Mouse (Mus musculus) frontal cortex, postnatal 25 days (tissue): ENCODE data around the gene Nrxn2.

Experiments used
- DNase-seq, 2 experiments: peaks; one replicate each; pipeline ENCODE4 v3.0.0; 2022; ENCODE audit warnings: low spot score in 2 of 2

Gene Nrxn2

DNA sequence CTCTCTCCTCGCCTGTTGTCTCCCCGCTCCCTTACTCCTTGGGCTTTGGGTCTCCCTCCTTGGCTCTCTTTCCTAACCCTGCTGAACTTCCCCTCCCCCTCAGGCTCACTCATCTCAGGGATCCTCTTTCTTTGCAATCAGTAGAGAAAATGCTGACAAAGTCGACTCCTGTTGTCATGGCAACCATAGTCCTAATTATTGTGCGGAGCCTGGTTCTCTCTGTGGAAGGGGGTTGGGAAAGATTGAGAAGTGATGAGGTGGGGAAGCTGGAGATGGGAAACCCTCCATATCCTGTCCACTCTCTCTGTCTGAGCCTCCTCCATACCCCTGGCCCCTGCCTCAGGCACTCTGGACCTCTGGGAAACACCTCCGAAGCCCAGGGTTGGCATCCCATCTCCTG, 100.1 kb downstream of the Nrxn2 start:
- DNase-seq, result no peak

DNA sequence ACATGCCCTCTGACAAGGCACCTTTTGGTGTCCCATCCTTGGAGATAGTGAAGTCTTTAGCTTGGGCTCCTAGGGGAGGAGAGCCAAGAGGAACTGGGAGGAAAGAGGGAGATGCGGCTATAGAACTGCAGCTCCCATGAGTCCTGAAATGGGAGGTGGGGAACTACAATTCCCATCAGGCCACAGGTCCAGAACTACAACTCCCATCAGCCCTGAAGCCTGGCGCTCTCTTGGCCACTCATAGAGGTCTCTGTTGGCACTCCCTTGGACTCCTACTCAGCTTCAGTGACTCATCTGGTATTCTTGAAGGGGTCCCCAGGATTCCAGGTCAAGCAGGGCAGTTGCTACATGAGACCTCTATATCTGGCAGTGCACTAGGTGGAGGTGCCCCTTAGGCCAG, 101.0 kb downstream of the Nrxn2 start:
- DNase-seq, result no peak

DNA sequence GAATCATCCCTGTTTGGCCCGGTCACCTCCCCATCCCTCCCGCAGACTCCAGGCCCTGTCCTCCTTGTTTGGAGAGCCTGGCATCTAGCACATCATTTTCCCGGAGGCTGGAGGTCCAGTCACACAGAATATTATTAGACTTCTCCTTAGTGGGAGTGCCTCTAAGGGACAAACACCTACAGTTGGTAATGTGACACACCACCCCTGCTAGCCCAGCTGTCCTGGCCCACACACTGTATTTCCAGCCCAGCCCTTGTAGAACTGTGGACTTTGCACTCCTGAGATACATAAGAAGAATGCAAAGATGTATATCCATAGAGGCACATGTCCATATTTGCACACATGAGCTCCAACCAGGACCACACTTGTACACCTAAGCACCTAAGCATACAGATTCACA, 103.1 kb downstream of the Nrxn2 start:
- no peak for DNase-seq

- DNase-seq, result no peak
Observed at GRCm38 (mm10) chr19:6522289-6522688, 103.8 kb downstream of the Nrxn2 start.

DNA sequence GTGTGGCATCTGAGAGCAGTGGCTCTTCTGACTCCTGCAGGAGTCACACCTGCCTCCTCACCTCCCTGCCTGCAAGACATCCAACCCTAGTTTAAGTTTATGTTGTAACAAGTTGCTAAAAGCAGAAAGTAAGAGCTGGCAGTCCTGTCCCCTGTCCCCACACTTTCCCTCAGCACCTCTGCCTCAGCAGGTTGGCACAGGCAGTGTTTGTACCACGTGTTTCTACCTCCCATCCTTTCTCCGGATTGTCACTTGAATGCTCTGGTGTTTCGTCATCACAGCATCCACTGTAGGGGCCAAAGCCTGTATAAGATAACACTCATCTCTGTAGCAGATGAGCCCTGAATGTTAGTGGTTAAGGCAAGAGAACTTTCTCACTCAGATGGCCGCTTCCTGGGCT, 106.5 kb downstream of the Nrxn2 start:
- no peak for DNase-seq

GRCm38 (mm10) chr19:6526010-6526409, 107.5 kb downstream of the Nrxn2 start:
- no peak for DNase-seq

DNA sequence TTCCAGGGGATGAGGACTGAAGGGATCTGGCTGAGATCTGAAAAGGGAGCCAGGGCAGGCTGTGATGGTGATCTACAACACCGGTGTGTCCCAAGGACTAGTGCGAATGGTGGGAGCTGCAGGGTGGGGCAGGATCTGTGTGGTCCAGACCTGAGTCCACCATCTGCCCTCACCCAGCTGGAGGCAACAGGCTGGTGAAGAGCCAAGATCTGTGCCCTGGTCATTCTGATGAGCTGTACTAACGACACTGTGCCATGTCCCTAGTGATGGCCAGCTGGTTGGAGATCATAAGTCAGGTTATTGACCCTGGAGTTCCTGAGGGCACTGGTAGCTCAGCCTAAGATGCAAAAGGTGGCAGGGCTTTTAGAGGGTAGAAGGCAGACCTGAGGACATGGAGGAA, 108.9 kb downstream of the Nrxn2 start:
- DNase-seq, result no peak

DNA sequence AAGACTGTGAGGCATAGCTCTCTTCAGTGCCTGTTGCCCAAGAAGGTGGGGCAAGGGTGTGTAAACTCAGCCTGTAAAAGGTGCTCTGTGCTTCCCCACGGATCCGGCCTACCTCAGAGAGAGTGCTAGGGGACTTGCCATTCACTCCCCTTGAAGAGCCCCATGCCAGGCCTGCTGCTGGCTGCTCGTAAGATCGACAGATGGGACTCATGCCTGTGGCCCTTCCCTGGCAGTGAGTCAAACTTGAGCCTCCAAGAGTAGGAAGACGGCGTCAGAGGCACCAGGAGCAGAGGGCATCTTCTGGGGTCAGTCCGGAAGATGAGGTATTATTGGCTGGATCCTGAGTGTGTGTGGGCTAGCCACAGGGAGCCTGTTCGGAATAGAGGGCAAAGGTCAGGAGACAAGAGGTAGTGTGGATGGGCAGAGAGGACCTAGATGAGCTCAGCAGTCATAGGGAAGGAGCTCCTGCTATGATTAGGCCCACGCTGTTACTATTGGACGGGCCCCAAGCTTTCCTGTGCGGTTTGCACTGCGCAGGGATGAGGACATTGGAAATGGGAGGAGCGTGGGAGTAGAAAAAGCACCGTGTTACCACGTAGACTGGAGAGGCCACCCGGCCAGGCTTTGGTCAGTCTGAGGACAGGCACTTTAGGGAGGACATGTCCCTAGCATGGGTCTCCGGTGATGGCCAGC, 109.5 kb downstream of the Nrxn2 start:
- DNase-seq, result no peak

DNA sequence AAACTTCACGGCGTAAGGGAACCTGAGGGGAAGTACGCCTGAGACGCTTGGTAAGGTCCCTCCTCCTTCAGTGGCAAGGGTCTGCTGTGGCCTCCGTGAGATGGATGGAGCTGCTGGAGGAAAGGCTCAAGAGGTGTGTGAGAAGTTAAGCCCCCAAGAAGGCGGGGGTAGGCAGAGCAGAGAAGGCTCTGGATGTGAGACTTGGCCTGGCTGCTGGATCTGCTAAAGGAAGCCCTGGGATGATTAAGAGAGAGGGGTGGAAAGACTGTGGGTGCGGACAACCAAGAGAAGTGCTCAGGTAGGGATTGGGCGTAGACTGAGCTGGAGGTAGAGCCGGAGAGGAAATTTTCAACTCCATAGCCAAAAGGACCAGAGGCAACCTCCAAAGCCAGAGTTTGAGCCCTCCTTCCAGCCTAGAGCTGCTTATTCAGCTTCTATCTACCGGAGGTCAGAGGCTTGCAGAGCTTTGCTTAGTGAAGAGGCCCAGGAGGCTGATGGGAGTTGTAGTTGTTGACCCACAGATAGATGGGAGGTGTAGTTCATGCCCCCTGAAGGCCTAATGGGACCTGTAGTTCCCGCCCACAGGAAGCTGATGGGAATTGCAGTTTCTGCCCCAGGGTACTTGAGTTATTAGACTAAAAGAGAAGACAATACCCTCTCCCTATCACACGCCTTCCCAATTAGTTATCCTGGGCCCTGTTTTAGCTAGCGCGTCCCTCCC, 110.9 kb downstream of the Nrxn2 start:
- DNase-seq, result no peak

GRCm38 (mm10) chr19:6530359-6530758, 111.8 kb downstream of the Nrxn2 start:
- DNase-seq, result no peak

DNA sequence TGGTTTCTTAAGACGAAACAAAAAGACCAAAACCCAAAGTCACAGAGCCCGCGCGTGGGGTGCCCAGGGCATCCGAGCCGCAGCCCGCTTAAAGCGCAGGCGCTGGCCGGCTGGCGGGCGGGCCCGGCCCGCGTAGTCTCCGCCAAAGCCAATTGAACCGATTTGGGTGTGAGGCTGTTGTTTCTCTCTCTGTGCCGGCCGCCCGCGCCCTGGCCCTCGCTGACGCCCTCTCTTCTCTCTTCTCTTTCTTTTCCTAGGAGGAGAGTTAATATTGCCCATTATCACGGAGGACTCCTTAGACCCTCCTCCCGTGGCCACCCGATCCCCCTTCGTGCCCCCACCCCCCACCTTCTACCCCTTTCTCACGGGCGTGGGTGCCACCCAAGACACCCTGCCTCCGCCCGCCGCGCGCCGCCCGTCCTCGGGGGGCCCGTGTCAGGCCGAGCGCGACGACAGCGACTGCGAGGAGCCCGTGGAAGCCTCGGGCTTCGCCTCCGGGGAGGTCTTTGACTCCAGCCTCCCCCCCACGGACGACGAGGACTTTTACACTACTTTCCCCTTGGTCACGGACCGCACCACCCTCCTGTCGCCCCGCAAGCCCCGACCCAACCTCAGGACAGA, 112.6 kb downstream of the Nrxn2 start:
- no peak for DNase-seq

DNA sequence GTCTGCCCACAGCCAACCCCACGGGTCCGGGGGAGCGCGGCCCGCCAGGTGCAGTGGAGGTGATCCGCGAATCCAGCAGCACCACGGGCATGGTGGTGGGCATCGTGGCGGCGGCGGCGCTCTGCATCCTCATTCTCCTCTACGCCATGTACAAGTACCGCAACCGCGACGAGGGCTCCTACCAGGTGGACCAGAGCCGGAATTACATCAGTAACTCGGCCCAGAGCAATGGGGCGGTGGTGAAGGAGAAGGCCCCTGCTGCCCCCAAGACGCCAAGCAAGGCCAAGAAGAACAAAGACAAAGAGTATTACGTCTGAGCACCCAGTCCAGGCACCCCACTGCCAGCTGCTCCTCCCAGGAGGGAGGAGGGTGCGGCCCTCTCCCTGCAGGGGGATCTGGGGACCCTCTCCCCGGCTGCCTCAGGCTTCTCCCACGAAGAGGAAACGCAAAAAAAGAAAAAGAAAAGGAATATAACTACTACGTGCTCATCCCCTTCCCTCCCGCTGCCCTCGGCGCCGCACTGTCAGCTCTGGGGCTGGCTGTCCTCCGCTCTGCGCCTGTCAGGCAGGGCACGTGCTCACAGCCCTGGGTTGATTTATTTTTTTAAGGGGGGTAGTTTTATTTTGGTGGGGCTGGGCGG, 113.4 kb downstream of the Nrxn2 start:
- no peak for DNase-seq

- DNase-seq, result no peak
Observed at GRCm38 (mm10) chr19:6532656-6533055, 114.1 kb downstream of the Nrxn2 start.

- no peak for DNase-seq
Observed at GRCm38 (mm10) chr19:6533290-6534117, 115.0 kb downstream of the Nrxn2 start.

GRCm38 (mm10) chr19:6534118-6534415, 115.5 kb downstream of the Nrxn2 start:
- no peak for DNase-seq

- no peak for DNase-seq
Observed at GRCm38 (mm10) chr19:6536201-6536600, 117.7 kb downstream of the Nrxn2 start.

- DNase-seq, result no peak
Observed at GRCm38 (mm10) chr19:6536696-6537095, 118.2 kb downstream of the Nrxn2 start.

DNA sequence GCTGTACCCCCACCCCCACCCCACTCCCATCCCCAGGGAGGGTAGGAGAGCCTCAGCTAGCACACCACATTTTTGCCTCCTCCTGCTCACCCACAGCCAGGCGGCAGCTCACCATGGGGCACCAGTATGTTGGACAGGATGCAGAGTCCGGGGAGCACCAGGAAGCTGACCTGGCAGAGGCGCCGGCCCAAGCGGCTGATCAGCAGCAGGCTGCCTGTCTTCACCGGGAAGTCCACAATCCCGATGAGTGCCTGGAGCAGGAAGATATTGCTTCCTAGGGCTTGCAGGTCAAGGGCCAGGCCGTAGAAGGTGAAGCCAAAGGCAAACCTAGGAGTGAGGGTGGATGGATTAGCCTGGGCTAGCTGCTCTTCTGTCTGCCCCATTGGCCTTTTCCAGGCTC, 119.0 kb downstream of the Nrxn2 start:
- DNase-seq, result no peak

DNA sequence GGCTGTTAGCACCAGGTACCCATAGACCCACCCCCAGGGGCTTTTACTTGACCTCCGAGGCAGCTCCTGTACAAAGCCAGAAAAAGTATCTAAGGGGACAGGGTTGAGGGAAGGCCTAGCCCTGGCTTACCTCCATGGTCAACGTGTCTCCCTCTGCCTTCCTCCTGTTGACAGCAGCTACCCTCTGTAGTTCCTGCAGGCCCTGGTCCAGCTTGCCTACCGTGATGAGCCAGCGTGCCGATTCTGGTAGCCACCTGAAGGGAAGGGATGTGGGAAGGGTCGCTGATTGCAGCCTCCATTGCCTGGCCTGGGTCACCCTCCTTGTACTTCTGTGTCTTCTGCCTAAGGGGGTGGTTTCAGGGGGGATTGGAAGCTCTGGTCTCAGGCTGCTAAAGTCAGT, 120.0 kb downstream of the Nrxn2 start:
- no peak for DNase-seq

- no peak for DNase-seq
Observed at GRCm38 (mm10) chr19:6539592-6539991, 121.1 kb downstream of the Nrxn2 start.

DNA sequence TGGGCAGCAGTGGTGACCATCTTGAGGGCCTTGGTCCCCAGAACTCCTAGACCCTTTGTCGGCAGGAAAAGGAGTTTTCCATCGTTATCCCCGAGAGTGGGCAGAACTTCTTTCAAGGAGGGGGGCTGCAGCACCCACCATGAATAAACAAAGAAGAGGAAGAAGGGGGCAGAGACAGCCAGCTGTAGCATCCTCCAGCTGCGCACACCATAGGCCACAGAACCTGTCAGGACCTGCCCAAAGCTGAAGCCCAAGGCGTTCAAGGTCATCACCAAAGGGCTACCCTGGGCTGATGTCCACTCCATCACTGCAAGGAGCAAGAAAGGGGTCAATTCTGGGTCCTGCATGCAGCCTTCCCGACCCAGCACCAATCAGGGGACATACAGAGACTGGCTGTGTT, 121.7 kb downstream of the Nrxn2 start:
- no peak for DNase-seq

DNA sequence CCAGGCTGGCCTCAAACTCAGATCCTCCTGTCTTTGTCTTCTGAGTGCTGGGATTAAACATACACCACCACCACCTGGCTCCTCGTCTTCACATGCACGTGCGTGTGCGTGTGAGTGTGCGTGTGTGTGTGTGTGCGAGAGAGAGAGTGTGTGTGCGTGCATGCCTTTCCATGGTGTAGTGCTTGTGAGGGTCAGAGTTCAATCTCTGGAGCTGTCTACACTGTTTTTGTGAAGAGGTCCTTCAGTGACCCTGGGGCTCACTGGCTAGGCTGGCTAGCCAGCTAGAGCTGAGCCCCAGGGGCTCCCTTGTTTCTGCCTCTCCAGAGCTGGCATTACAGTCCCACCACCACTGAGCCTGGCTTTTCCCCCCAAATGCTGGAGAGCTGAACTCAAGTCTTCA, 123.0 kb downstream of the Nrxn2 start:
- no peak for DNase-seq
